ENCODE assay signal across 8 mouse cellular contexts in genomic region chr9:66920488-66921279, GRCm38 (mm10). TPM values are rescaled to one million over a fixed set of nuclear protein-coding genes. Genes with fewer than 3 reads are reported as not detected.
DNase-seq lines count a peak whose midpoint lies in the region; ATAC-seq and TF ChIP-seq lines count a peak whose summit lies in the region.

No protein-coding gene starts in this region.

- no peak for ATAC-seq in hindbrain, embryonic 11.5 days (ENCODE audit: low FRiP score)
- no peak for ATAC-seq in midbrain, postnatal 0 days (ENCODE audit: low FRiP score)

- peaks cover 32% of the 10 kb centered on the region for H3K4me1 ChIP-seq in hindbrain, embryonic 10.5 days (replicated peaks)
- 0 out of 2 replicates have a peak, but pooled peaks cover 2% of the 10 kb centered on the region for H3K4me1 ChIP-seq in hindbrain, embryonic 11.5 days (replicated peaks; ENCODE audit: control insufficient read depth, insufficient read depth, low read length)
- 0 out of 2 replicates have a peak, but pooled peaks cover 6% of the 10 kb centered on the region for H3K4me1 ChIP-seq in midbrain, postnatal 0 days (ENCODE audit: insufficient read depth, low read length)

- no peak overlapping the region for H3K9ac ChIP-seq in hindbrain, embryonic 11.5 days (ENCODE audit: low read depth, low read length)
- no peak overlapping the region for H3K9ac ChIP-seq in midbrain, postnatal 0 days (replicated peaks; ENCODE audit: low read length, poor library complexity, severe bottlenecking)

- intact Hi-C loops in left cerebral cortex, postnatal 14 days (cut with DNase I): no loop called here

- TF ChIP-seq CTCF in midbrain, postnatal 0 days (IDR thresholded peaks at IDR 0.05): peak; percentile 44

- no peaks in the 10 kb centered on the region for H3K36me3 ChIP-seq in hindbrain, embryonic 10.5 days
- H3K36me3 ChIP-seq in hindbrain, embryonic 11.5 days (ENCODE audit: control insufficient read depth, insufficient read depth, low read length): no peaks in the 10 kb centered on the region
- no peaks in the 10 kb centered on the region; the same call in 1 of the 2 replicates for H3K36me3 ChIP-seq in midbrain, postnatal 0 days (ENCODE audit: insufficient read depth, low read length)

- no peak for DNase-seq in hindbrain, embryonic 10.5 days (ENCODE audit: low spot score)
- DNase-seq in hindbrain, embryonic 11.5 days (ENCODE audit: low spot score): no peak
- peak; percentile 50 for DNase-seq in T-cell, adult 2 months (ENCODE audit: low spot score)
- DNase-seq in induced T-regulatory cell, adult 2 months (ENCODE audit: low read depth): peak; percentile 73
- peak; percentile 32 for DNase-seq in midbrain, postnatal 0 days (ENCODE audit: low spot score)
- DNase-seq in gastrocnemius, postnatal 10 days: no peak
- DNase-seq in gastrocnemius, adult 18-20 months (ENCODE audit: low spot score): no peak
- DNase-seq in left cerebral cortex, postnatal 14 days (ENCODE audit: low spot score in 2 of 2): no peak

- 12% methylated on average over 6 of the region's 6 CpGs for WGBS in hindbrain, embryonic 10.5 days
- WGBS in hindbrain, embryonic 11.5 days: 10% methylated on average over 6 of the region's 6 CpGs
- 8% methylated on average over 6 of the region's 6 CpGs for WGBS in midbrain, postnatal 0 days

- H3K4me3 ChIP-seq in hindbrain, embryonic 10.5 days: peak overlapping the region; percentile 89
- no peak overlapping the region for H3K4me3 ChIP-seq in hindbrain, embryonic 11.5 days (ENCODE audit: low read depth, low read length)
- no peak overlapping the region for H3K4me3 ChIP-seq in midbrain, postnatal 0 days (ENCODE audit: low read depth, low read length)

- no peak overlapping the region; the same call in 1 of the 2 replicates for H3K27ac ChIP-seq in hindbrain, embryonic 10.5 days
- no peak overlapping the region for H3K27ac ChIP-seq in hindbrain, embryonic 11.5 days (ENCODE audit: low read depth, low read length)
- no peak overlapping the region for H3K27ac ChIP-seq in midbrain, postnatal 0 days (ENCODE audit: low read depth, low read length)

- no peaks in the 10 kb centered on the region for H3K9me3 ChIP-seq in hindbrain, embryonic 10.5 days
- H3K9me3 ChIP-seq in hindbrain, embryonic 11.5 days (ENCODE audit: control insufficient read depth, low read length): no peaks in the 10 kb centered on the region
- H3K9me3 ChIP-seq in midbrain, postnatal 0 days (ENCODE audit: low read length): no peaks in the 10 kb centered on the region

- H3K4me2 ChIP-seq in hindbrain, embryonic 11.5 days (replicated peaks; ENCODE audit: low read depth, low read length): no peak overlapping the region; the same call in 1 of the 2 replicates
- H3K4me2 ChIP-seq in midbrain, postnatal 0 days (ENCODE audit: low read depth, low read length, poor library complexity, severe bottlenecking): peak overlapping the region; percentile 72

- peaks cover 4% of the 10 kb centered on the region; the same call in 1 of the 2 replicates for H3K27me3 ChIP-seq in hindbrain, embryonic 10.5 days (ENCODE audit: insufficient read depth, poor library complexity, severe bottlenecking)
- H3K27me3 ChIP-seq in hindbrain, embryonic 11.5 days (ENCODE audit: control insufficient read depth, insufficient read depth, low read length): no peaks in the 10 kb centered on the region
- no peaks in the 10 kb centered on the region for H3K27me3 ChIP-seq in midbrain, postnatal 0 days (ENCODE audit: insufficient read depth, low read length)

RNA-seq across cellular contexts. Expression of gene Rab8b, which starts 1.2 kb away (rescaled TPM):
- 24.3 and 27.3 TPM in 2 replicates for polyA plus RNA-seq in hindbrain, embryonic 10.5 days (2016; fragmentation: Nextera tagmentation; extraction: Ambion mirVana)
- 34.3 and 34.9 TPM in 2 replicates for polyA plus RNA-seq in hindbrain, embryonic 11.5 days (2014; fragmentation: Nextera tagmentation; extraction: Ambion mirVana)
- total RNA-seq in midbrain, postnatal 0 days (2014; rRNA removed): 26.0 and 29.6 TPM in 2 replicates
- polyA plus RNA-seq in midbrain, postnatal 0 days (2015; fragmentation: Nextera tagmentation; extraction: Ambion mirVana): 15.2 and 18.2 TPM in 2 replicates
- total RNA-seq in gastrocnemius, postnatal 10 days (2021): 10 to 100 TPM; 12.6 to 15.4 TPM
- total RNA-seq in gastrocnemius, adult 18-20 months (2021): 1 to 10 TPM; 4.9 to 6.5 TPM
- 10 to 100 TPM; 23.4 to 24.4 TPM for total RNA-seq in left cerebral cortex, postnatal 14 days (2021)

RNA-seq across cellular contexts. Expression of gene Rps27l, which starts 25.2 kb away (rescaled TPM):
- 708 and 733 TPM in 2 replicates for polyA plus RNA-seq in hindbrain, embryonic 10.5 days (2016; fragmentation: Nextera tagmentation; extraction: Ambion mirVana)
- polyA plus RNA-seq in hindbrain, embryonic 11.5 days (2014; fragmentation: Nextera tagmentation; extraction: Ambion mirVana): 603 TPM in 2 replicates
- total RNA-seq in midbrain, postnatal 0 days (2014; rRNA removed): 45.8 and 51.7 TPM in 2 replicates
- 160 and 168 TPM in 2 replicates for polyA plus RNA-seq in midbrain, postnatal 0 days (2015; fragmentation: Nextera tagmentation; extraction: Ambion mirVana)
- total RNA-seq in gastrocnemius, postnatal 10 days (2021): 100 to 1,000 TPM; 215 to 237 TPM
- total RNA-seq in gastrocnemius, adult 18-20 months (2021): 100 to 1,000 TPM; 218 to 220 TPM
- 10 to 100 TPM; 41.6 to 43.1 TPM for total RNA-seq in left cerebral cortex, postnatal 14 days (2021)

RNA-seq across cellular contexts. Expression of gene Lactb, which starts 54.6 kb away (rescaled TPM):
- polyA plus RNA-seq in hindbrain, embryonic 10.5 days (2016; fragmentation: Nextera tagmentation; extraction: Ambion mirVana): 8.6 and 9.4 TPM in 2 replicates
- polyA plus RNA-seq in hindbrain, embryonic 11.5 days (2014; fragmentation: Nextera tagmentation; extraction: Ambion mirVana): 11.2 and 12.0 TPM in 2 replicates
- 18.6 and 18.8 TPM in 2 replicates for total RNA-seq in midbrain, postnatal 0 days (2014; rRNA removed)
- 9.6 and 12.9 TPM in 2 replicates for polyA plus RNA-seq in midbrain, postnatal 0 days (2015; fragmentation: Nextera tagmentation; extraction: Ambion mirVana)
- total RNA-seq in gastrocnemius, postnatal 10 days (2021): 10 to 100 TPM; 19.1 to 22.4 TPM
- 10 to 100 TPM; 22.5 to 22.6 TPM for total RNA-seq in gastrocnemius, adult 18-20 months (2021)
- total RNA-seq in left cerebral cortex, postnatal 14 days (2021): 10 to 100 TPM; 18.1 to 18.7 TPM

Comparison
In these comparisons a context has a peak if more than half of its experiments do, and no peak if none do; other contexts are left out.
1. DNase-seq: peak in T-cell, adult 2 months (single experiment), induced T-regulatory cell, adult 2 months (single experiment) and midbrain, postnatal 0 days (single experiment); none in hindbrain, embryonic 10.5 days (single experiment), hindbrain, embryonic 11.5 days (single experiment), gastrocnemius, postnatal 10 days (single experiment), gastrocnemius, adult 18-20 months (single experiment) and left cerebral cortex, postnatal 14 days (0 of 2).